Mouse (Mus musculus): ENCODE data around the gene Fscb.

The Fscb gene

DNA sequence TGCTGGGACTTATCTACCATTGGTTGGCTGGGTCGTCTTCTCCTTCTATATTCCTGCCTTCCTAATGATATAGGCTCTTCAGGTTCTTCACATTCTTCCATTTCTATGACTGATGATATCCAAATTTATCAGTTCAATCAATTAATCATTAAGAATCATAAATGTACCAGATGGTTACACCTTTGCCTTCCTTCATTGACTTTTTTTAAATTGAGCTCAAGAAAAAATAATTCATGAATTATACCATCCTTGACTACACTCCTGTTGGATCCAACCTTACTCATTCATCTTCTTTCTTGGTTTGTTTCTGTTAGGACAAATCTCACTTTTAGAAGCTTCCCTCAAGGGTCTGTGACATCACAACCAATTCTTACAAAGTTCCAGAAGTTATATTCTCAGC is at the start of gene Fscb:
Fscb (minus strand) TSS at position 101 of the 400 bp plus-strand sequence.
- no peak for DNase-seq (ENCODE audit: extremely low spot score)

DNA sequence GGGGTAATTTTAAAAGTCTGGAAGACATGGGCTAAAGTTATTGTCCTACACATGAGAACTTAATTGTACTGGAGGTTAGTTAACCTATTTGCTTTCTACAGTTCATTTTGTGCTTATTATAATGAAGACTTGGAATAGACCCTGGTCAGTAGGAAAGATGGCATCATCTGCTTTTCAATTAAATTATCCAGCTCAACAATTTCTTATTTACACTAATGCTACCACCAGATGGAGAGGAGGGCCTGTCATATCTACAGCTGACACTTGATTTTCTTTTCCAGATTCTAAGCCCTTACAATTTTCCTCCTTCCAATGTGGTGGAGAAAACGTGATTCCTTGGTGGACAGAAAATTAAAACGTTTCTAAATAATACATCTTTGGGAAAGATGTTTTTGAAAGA is 42.3 kb upstream of the Fscb start:
- DNase-seq (ENCODE audit: extremely low spot score): no peak

DNA sequence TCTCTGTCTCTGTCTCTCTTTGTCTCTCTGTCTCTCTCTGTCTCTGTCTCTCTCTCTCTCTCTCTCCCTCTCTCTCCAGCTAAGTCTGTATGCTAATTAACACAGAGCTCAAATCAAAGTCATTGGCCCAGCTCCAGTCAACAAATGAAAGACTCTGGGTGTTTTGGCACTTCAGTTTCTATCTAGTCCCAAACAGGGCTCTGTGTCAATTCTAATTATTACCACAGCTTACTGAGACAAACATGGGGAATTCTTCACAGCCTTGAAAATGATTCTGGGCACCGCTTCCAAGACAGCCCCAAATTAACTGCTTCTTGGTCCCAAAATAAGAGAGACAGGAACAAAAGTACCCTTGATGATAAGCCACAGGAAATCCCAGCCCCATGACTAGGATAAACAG is 38.9 kb upstream of the Fscb start:
- no peak for DNase-seq (ENCODE audit: extremely low spot score)

DNA sequence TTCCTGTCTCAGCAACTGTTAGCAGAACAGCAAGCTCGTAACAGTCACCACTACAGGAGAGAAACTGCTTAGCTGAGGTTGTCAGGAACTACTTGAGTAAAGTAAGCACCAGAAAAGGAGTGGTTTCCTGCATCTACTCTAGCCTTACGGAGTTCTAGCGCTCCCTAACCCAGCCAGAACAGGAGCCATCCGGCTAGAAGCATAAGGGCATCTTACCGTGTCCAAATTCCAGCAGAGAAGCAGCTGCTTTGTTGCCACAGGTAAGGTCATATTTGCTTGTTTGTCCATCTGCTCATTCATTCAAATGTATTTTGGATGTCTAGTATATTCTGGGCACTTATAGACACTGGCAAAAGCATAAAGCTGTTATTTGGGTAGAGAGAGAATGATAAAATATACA is 23.2 kb upstream of the Fscb start:
- DNase-seq (ENCODE audit: extremely low spot score): no peak

DNA sequence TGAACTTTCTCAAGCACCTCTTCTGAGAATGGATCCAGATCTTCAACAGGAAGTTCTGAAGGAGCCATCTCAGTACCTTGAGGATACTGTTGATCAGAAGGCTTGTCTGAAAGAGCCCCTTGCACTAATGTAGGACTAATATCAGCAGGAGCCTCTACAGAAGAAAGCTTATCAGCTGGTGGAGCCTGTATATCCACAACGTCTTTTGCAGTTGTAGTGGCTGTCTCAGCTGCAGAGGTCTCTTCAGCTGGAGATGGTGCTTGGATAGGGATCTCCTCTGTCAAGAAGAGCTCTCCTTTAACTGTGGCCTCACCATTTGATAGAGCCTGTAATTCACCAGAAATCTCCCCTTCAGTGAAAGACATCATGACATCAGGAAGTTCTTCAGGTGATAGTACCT is 875 bp downstream of the Fscb start:
- DNase-seq (ENCODE audit: extremely low spot score): no peak

DNA sequence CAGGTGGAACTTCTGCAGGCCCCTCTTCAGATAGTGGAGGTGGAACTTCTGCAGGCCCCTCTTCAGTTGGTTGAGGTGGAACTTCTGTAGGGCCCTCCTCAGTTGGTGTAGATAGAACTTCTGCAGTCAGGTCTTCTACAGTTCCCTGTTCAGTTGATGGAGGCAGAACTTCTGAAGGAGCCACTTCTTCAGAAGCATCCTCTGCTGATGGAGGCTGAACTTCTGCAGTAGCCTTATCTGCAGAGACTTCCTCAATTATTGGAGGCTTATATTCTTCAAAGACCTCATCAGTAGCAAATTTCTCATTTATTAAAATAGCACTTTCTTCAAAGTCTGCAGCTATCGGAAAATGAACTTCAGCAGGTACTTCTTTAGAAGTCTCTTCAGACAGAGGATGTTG is 1.4 kb downstream of the Fscb start:
- DNase-seq (ENCODE audit: extremely low spot score): no peak

DNA sequence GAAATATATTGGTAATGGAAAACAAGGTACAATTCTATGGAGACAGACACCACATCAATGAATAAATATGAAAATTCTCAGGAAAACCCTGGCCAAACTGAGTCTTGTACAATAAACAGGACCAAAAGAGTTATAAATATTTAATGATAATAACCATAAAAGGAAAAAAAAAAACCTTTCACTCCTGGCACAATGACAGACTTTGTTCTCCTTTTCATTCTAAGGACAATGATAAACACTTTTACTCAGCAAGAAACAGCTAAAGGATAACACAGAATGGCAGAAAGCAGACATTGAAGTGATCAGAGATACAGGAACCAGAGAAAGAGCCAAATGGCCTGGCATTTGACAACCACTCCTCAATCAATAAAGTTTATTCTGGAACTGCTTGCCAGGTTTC is 19.3 kb downstream of the Fscb start:
- no peak for DNase-seq (ENCODE audit: extremely low spot score)

DNA sequence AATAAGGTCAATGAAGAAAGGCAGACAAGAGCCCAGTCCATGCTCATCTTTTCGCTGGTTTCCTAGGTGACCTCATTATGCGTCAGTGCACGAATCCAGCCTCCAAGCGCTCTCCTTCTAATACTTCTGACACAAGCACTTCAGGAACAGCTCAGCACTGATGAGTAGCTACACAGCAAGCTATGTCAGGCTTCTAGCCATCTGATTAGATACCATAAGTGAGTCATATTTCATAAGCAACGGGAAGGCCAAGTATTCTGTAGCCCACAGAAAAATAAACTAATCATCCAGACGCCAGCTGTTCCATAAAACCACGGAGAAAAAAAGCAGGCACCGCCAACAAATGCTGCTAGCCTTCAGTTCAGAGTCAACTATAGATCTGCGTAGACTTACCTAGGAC is 24.6 kb downstream of the Fscb start:
- no peak for DNase-seq (ENCODE audit: extremely low spot score)

DNA sequence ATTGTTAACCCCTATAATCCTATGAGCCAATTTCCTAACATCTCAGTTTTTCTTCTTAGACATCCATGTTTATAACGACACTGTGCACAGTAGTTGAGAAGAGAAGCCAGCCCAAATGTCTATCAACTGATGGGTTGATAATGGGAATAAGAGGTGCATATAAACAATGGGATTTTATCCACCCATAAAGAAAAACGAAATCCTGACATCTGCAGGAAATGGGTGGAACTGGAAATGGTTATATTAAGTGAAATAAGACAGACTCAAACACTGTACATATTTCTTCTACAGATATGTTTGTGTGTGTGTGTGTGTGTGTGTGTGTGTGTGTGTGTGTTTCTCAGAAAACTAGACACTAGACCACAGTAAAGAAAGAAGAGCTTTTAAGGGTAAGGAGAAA is 37.8 kb downstream of the Fscb start:
- DNase-seq (ENCODE audit: extremely low spot score): no peak
